Mouse (Mus musculus): ENCODE data around the gene Hoxc10. TPM values are rescaled to one million over a fixed set of nuclear protein-coding genes. Genes with fewer than 3 reads are reported as not detected.

Hoxc10 gene
- total and polyA plus RNA-seq, 2 experiments: not detected

- WGBS: 7% methylated on average over 21 of the region's 21 CpGs
- Histone ChIP-seq H3K4me1 (ENCODE audit: control insufficient read depth, insufficient read depth, low read length) (no peaks in the 10 kb centered on the region), H3K27me3 (ENCODE audit: control insufficient read depth, insufficient read depth, low read length) (peaks cover 39% of the 10 kb centered on the region), H3K4me3 (ENCODE audit: insufficient read depth, low read depth, low read length) (no peak overlapping the region), H3K79me2 (ENCODE audit: control insufficient read depth, insufficient read depth, low read length) (no peaks in the 10 kb centered on the region), H3K36me3 (ENCODE audit: control insufficient read depth, insufficient read depth, low read length) (no peaks in the 10 kb centered on the region), H3K9ac (ENCODE audit: low read depth, low read length) (no peak overlapping the region), H3K27ac (replicated peaks; ENCODE audit: insufficient read depth, low read depth, low read length) (no peak overlapping the region)
- DNase-seq (ENCODE audit: extremely low read depth, low read depth, low spot score): no peak
- TF ChIP-seq POLR2A (IDR thresholded peaks at IDR 0.05; ENCODE audit: extremely low read depth, insufficient read depth, low read length) (no peak), CTCF (IDR thresholded peaks at IDR 0.05; ENCODE audit: low read depth, low read length) (no peak)
Observed at GRCm38 (mm10) chr15:102975688-102976111, 9.1 kb downstream of the Hoxc10 start.

GRCm38 (mm10) chr15:102976171-102976570 lies 9.6 kb downstream of the Hoxc10 start, which contains the start of gene Hoxc9:
Gene Hoxc9, plus strand, starts transcription at chr15:102976439.
- Histone ChIP-seq H3K9ac (ENCODE audit: low read depth, low read length) (no peak within 1 kb of the TSS), H3K36me3 (ENCODE audit: control insufficient read depth, insufficient read depth, low read length) (no peaks in the 10 kb centered on the region), H3K4me3 (ENCODE audit: insufficient read depth, low read depth, low read length) (peak within 1 kb of the TSS; percentile 20; the same call in 1 of the 2 replicates), H3K27me3 (ENCODE audit: control insufficient read depth, insufficient read depth, low read length) (peaks cover 38% of the 10 kb centered on the region), H3K4me1 (ENCODE audit: control insufficient read depth, insufficient read depth, low read length) (no peaks in the 10 kb centered on the region), H3K27ac (replicated peaks; ENCODE audit: insufficient read depth, low read depth, low read length) (no peak within 1 kb of the TSS), H3K79me2 (ENCODE audit: control insufficient read depth, insufficient read depth, low read length) (no peaks in the 10 kb centered on the region)
- TF ChIP-seq POLR2A (IDR thresholded peaks at IDR 0.05; ENCODE audit: extremely low read depth, insufficient read depth, low read length) (no peak), CTCF (IDR thresholded peaks at IDR 0.05; ENCODE audit: low read depth, low read length) (no peak)
- DNase-seq (ENCODE audit: extremely low read depth, low read depth, low spot score): no peak
- WGBS: 5% methylated on average over 19 of the region's 20 CpGs

GRCm38 (mm10) chr15:102976631-102977422 lies 10.2 kb downstream of the Hoxc10 start:
- H3K36me3 ChIP-seq (ENCODE audit: control insufficient read depth, insufficient read depth, low read length): no peaks in the 10 kb centered on the region

GRCm38 (mm10) chr15:102977423-102977974 lies 10.9 kb downstream of the Hoxc10 start:
- H3K27ac ChIP-seq (replicated peaks; ENCODE audit: insufficient read depth, low read depth, low read length): no peak overlapping the region
- H3K4me1 ChIP-seq (ENCODE audit: control insufficient read depth, insufficient read depth, low read length): no peaks in the 10 kb centered on the region; the same call in 1 of the 2 replicates
- peaks cover 42% of the 10 kb centered on the region for H3K27me3 ChIP-seq (ENCODE audit: control insufficient read depth, insufficient read depth, low read length)
- TF ChIP-seq POLR2A (IDR thresholded peaks at IDR 0.05; ENCODE audit: extremely low read depth, insufficient read depth, low read length) (no peak), CTCF (IDR thresholded peaks at IDR 0.05; ENCODE audit: low read depth, low read length) (no peak)
- no peak for DNase-seq (ENCODE audit: extremely low read depth, low read depth, low spot score)
- no peak overlapping the region for H3K9ac ChIP-seq (ENCODE audit: low read depth, low read length)
- peak overlapping the region; percentile 20; the same call in 1 of the 2 replicates for H3K4me3 ChIP-seq (ENCODE audit: insufficient read depth, low read depth, low read length)
- H3K79me2 ChIP-seq (ENCODE audit: control insufficient read depth, insufficient read depth, low read length): no peaks in the 10 kb centered on the region
- no peaks in the 10 kb centered on the region for H3K36me3 ChIP-seq (ENCODE audit: control insufficient read depth, insufficient read depth, low read length)
- WGBS: 11% methylated on average over 15 of the region's 16 CpGs

More at GRCm38 (mm10) chr15:102976631-102977422, 10.2 kb downstream of the Hoxc10 start:
- H3K4me1 ChIP-seq (ENCODE audit: control insufficient read depth, insufficient read depth, low read length): no peaks in the 10 kb centered on the region
- H3K79me2 ChIP-seq (ENCODE audit: control insufficient read depth, insufficient read depth, low read length): no peaks in the 10 kb centered on the region
- H3K9ac ChIP-seq (ENCODE audit: low read depth, low read length): no peak overlapping the region
- no peak overlapping the region for H3K27ac ChIP-seq (replicated peaks; ENCODE audit: insufficient read depth, low read depth, low read length)
- TF ChIP-seq CTCF (IDR thresholded peaks at IDR 0.05; ENCODE audit: low read depth, low read length): no peak
- no peak for TF ChIP-seq POLR2A (IDR thresholded peaks at IDR 0.05; ENCODE audit: extremely low read depth, insufficient read depth, low read length)
- H3K4me3 ChIP-seq (ENCODE audit: insufficient read depth, low read depth, low read length): peak overlapping the region; percentile 20; the same call in 1 of the 2 replicates
- peaks cover 40% of the 10 kb centered on the region for H3K27me3 ChIP-seq (ENCODE audit: control insufficient read depth, insufficient read depth, low read length)
- no peak for DNase-seq (ENCODE audit: extremely low read depth, low read depth, low spot score)
- 4% methylated on average over 37 of the region's 37 CpGs for WGBS

- Histone ChIP-seq H3K27me3 (ENCODE audit: control insufficient read depth, insufficient read depth, low read length) (peaks cover 43% of the 10 kb centered on the region), H3K9ac (ENCODE audit: low read depth, low read length) (no peak overlapping the region), H3K27ac (replicated peaks; ENCODE audit: insufficient read depth, low read depth, low read length) (no peak overlapping the region), H3K36me3 (ENCODE audit: control insufficient read depth, insufficient read depth, low read length) (no peaks in the 10 kb centered on the region), H3K4me3 (ENCODE audit: insufficient read depth, low read depth, low read length) (no peak overlapping the region), H3K79me2 (ENCODE audit: control insufficient read depth, insufficient read depth, low read length) (no peaks in the 10 kb centered on the region), H3K4me1 (ENCODE audit: control insufficient read depth, insufficient read depth, low read length) (no peaks in the 10 kb centered on the region; the same call in 1 of the 2 replicates)
- WGBS: 23% methylated on average over 13 of the region's 13 CpGs
- DNase-seq (ENCODE audit: extremely low read depth, low read depth, low spot score): no peak
- TF ChIP-seq POLR2A (IDR thresholded peaks at IDR 0.05; ENCODE audit: extremely low read depth, insufficient read depth, low read length) (no peak), CTCF (IDR thresholded peaks at IDR 0.05; ENCODE audit: low read depth, low read length) (no peak)
Observed at GRCm38 (mm10) chr15:102978615-102979515, 12.3 kb downstream of the Hoxc10 start.

All from liver, adult 2 months (tissue).